Mouse (Mus musculus) heart, adult 9 months (tissue): ENCODE measurements around the gene Cdh6.

Source experiments
- DNase-seq, 2 experiments: peaks; one replicate each; pipeline ENCODE4 v3.0.0; 2022; ENCODE audit warnings: low spot score in 2 of 2

Cdh6 gene

DNA sequence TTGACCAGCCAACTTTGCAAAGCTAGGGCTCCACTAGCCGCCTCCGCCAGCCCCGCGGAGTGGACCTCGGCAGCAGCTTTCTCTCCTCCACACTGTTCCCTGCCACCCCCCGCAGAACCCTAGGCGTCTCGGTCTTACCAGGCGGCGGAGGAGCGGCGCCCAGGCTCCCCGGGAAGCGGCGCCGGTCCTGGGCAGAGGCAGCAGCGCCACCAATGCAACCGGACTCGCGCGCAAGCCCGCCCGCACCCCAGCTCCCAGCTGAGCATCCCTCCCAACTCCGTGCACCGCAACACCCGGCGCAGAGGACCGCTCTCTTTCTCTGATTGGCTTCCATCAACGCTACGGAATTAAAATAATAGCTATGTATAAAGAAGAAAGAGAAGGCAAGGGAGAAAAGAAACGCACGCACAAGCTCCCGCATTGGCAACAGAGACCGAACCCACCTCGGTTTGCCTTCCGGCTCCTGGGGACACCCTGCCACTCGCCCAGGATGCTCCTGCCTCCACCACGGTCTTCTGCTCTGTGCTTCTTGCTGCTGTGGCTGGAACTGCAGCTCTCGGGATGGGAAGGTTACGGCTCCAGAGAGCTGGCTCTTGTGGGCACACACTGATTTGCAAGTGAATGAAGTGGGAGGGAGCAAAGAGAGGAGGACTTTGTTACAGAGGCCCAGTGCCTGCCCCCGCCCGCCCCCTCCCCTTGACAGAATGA, at the start of gene Cdh6:
TSS of gene Cdh6 (minus strand) at position 605 of the 708 bp plus-strand sequence.
- DNase-seq: no peak

DNA sequence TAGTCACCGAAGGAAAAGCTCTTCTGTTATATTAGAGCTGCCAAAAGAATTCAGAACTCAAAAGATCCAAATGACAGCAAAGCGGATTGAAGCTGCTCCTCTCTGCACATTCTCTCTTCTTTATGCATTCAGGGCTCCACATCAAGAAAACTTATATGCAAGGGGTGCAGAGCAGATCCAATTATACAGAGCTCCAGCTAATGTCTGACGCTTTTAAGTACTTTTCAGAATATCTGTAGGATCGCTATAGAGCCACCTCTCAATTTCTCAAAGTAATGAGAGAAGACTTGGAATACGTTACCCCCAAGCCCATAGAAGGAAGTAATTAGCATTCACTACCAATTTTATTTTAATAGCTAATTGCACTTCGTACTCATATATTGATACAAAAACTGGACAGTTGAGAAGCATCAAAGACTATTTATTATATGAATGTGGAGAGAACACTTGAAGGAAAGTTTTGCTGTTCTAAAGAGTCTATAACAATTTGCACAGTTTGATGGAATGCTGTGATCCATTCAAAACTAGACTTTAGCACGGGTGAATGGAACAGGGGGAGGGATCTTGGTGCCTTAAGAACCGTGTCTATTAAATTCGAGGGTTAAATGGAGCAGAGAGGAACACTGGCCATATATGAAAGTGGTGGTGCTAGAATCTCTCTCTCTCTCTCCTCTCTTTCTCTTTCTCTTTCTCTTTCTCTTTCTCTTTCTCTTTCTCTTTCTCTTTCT, 46.4 kb upstream of the Cdh6 start:
- no peak for DNase-seq

DNA sequence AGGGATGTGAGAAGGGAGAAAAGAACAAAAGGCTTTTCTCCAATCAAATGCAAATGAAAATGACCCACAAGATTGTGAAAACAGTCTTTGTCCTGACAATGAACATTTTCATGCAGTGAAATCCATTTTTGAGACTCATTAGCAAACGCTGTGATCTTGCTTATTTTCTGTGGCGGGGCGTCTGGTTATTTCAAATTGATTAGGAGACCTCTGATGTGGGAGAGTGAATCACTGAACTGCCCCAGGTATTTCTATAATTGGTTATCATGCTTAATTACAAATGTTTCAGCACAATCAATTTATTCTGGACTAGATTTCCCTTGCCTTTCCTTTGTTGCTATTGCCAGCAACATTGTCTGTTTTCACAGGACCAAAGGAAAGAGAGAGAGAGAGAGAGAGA, 44.3 kb upstream of the Cdh6 start:
- DNase-seq: no peak

DNA sequence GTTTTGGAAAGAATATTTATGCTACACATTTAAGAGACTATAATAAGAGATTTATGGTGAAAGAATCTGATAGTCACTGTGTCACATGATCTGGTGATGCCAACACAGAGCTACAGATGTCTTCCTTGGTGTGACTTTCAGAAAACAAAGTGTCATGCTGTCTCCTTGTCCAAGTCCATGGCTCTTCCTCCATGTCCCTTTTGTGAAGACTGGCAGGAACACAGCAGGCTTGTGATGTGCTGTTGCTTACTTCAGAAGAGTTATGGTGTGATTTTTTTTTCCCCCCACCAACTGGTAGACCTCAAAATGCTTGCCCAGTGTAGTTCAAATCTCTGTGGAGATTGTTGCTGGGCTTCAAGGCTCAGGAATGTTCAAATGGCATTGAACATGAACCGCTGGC, 43.7 kb upstream of the Cdh6 start:
- no peak for DNase-seq

GRCm38 (mm10) chr15:13212956-13213355, 39.5 kb upstream of the Cdh6 start:
- no peak for DNase-seq

GRCm38 (mm10) chr15:13212027-13212685, 38.7 kb upstream of the Cdh6 start:
- no peak for DNase-seq

DNA sequence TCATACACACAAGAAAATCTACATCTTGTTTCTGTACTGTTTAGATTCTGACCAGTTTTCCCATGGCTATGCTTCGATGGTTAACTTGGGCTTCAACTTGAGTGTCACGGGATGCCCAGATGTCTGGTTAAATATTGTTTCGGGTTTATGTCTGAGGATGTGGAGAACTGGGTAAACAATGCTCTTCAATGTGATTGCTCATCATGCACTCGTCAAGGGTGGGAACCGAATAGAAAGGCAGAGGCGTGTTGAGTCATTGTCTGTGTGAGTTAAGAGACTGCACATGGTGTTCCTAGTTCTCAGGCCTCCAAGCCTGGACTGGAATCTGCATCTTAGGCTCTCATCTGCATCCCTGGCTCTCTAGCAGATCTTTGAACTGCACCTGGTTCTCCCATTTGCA, 36.7 kb upstream of the Cdh6 start:
- DNase-seq: no peak

DNA sequence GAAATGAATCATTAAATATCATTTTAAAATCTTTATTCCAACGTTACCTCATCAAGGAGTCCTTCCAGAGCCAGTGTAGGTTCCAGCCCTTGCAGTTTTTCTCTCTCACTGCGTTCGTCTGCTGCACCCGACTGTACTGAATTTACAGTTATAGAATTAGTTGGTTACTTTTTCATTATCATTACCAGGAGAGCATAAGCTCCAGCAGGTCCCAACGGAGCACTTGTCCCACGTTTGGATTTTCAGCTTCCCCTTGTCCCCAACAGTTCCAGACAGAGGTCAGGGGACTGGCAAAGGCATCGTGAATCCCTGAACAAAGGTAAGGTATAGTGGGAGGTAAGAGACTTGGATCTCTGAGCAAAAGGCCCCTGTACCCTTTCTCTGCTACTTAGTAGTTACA, 35.2 kb upstream of the Cdh6 start:
- no peak for DNase-seq

DNA sequence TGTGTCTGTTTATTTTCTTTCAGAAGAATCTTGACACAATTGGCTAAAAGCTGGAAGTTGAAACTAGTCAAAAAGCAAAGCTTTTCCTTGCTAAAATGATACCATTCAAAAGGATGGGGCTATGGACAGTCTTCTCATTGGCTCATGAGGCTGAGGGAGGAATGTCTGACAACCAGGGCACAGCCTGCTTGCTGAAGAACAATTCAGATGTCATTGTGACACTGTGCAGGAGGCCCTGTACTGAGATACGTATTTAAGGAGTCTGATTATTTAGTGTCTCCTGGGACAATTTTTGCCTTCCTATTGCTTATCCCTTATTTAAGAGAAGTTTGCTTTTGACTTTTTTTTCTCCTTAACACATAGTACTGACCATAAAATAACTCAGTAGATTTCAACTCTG, 22.8 kb upstream of the Cdh6 start:
- DNase-seq: no peak

- DNase-seq: no peak
Measured at GRCm38 (mm10) chr15:13194048-13194447, 20.6 kb upstream of the Cdh6 start.

GRCm38 (mm10) chr15:13193076-13193475, 19.6 kb upstream of the Cdh6 start:
- DNase-seq: no peak

DNA sequence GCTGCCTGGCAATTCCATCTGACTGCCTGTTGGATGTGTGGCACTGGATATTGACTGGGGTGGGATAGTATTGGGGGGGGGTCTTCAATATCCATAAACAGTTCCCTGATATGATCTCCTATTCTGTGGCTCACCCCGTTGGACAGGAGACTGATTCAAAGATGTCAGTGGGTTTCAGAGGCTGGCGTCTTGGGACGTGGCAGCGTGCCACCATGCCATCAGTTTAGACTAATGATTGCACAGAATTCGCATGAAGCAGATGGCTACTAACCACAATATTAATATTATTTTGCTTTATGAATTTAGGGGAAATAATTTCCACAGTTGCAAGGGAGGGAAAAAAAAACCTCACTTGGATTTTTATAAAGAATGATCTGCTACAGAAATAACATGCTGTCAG, 10.2 kb upstream of the Cdh6 start:
- DNase-seq: no peak

- no peak for DNase-seq
Measured at GRCm38 (mm10) chr15:13181430-13181829, 8.0 kb upstream of the Cdh6 start.

DNA sequence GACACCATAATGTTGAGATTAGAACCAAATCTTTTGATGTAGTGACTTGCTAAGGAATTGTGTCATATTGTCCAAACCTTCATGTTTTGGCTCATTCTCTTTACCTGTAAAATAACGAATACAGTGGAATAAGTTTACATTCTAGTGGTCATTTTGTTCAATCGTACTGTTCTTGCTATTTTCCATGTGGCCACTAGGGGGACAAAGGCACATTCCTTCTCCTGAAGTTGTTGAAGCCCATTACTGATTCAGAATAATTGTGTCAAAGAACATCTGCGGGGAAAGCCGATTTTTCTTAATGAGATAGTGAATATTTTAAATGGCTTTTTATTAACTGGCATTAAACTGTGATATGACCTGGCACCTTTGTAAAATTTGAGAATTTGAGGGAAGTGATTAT, 7.5 kb upstream of the Cdh6 start:
- no peak for DNase-seq

DNA sequence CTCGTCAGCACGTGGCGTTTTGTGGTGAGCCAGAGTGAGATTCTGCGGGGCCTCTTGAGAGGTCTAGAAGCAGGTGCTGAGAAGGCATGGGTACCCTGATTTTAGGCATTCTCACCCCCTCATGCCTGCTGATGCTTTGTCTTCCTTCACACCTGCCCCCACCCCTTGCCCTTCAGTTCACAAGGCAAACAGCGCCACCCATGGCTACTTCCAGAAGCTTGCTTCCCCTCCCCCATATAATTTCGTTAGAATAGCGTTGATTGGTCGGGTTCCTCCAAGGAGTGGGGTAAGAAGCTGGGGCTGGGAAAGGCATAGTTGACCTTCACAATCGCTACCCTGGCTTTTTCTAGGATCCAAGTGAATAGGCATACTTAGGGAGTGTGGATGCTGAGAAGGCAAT, 2.5 kb upstream of the Cdh6 start:
- DNase-seq: no peak

DNA sequence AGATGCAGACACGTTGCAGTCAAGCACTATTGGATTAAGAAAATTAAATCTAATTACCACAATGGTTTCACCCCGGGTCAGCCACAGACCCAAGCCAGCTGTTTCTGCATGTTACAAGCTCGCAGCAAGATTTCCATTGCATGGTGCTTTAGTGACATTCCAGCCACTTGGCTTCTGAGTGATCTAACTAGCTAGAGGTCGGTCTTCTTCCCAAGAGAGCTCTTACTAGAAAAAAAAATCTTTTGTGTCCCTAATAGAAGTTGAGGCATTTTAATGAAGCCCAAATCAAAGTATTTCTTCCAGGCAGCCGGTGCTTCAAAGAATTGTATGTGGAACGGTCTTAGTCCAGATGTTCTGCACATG, 1.1 kb upstream of the Cdh6 start:
- DNase-seq: no peak

DNA sequence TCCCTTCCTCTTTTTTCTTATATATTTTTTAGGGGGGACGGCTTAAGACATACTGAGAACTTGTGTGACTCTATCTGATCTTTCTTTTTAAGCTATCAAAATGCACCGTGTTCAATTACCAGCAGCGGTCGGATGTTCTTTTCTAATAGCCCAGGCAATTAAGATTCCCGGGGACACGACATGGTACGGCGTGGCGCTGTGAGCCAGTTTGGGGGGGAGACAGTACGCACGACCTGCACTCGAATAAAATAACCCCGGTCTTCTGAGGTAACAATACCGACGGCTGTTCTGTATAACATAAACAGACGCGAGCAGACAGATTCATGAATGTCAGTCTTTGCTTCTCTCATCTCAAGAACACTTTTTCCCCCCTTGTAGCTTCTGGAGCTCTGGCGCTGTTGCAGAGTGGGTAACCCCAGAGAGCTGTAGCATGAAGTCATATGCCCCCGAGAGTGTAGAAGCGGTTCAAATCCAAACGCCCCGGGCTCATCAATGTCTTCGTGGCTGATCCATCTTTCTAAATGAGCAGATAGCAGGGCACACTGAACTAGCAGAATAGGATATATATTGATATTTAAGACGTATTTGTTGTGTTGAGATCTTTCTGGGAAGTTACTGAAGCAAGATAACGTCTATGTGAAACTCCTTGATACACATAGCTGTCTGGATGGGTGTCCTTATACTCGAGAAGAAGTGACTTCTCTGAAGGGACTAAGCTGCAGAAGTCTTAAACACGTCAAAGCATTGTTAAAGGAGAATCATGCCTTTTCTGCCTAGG, 554 bp upstream of the Cdh6 start:
- DNase-seq: no peak

GRCm38 (mm10) chr15:13172365-13173070, 957 bp downstream of the Cdh6 start:
- no peak for DNase-seq

DNA sequence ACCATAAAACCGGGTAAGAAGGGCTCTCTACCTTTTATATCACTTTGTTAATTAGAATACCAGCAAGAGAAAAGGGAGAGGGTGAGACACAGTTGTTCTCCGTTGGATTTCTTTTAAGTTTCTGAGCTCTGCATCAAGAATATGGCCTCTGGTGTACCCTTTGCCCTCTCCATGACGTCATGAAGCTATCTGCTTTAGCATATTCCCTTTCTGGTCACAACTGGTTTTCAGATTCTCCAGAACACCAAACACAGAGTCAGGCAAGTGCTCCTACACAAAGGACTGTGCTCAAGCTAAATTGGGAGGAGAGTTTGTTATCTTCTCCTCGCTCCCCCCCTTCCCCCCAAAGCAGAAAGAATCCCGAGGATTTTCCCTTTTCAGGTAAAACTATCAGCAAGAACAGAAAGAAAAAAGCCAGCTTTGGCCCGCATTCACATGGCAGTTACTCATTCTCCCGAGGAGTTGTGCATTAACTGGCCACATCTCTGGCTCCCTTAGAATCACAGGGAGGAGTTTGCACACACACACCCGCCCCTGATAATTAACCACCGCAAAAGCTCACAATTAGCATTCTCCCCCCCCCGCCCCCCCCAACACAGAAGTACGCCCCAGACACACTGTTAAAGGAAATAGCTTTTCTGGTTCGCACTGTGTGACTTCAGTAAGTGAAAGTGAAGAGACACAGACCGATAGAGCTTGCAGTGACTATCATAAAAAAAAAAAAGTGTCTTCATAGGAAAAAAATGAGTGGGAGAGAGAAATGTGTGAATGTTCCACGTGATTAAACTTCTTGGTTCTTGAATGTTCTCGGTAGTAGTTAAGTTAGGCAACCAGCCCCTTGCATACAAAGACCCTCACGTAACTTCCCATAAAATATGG, 1.8 kb downstream of the Cdh6 start:
- DNase-seq: no peak

GRCm38 (mm10) chr15:13165094-13165885, 8.2 kb downstream of the Cdh6 start:
- DNase-seq: no peak
